26 mouse cellular contexts compared by ENCODE assay signal in genomic region chr2:140715822-140716221, GRCm38 (mm10). TPM values are rescaled to one million over a fixed set of nuclear protein-coding genes. Genes with fewer than 3 reads are reported as not detected.
"Had no signal": no experiment of that assay in that cellular context is flagged by ENCODE, and none has a peak within 500 bp of the region (broad histone marks: within the 10 kb centered on the region; RNA-seq: fewer than 3 reads in every experiment).

No protein-coding gene starts in this region.

- H3K4me3 ChIP-seq: gastrocnemius, adult 2 months; heart, embryonic 10.5 days; heart, embryonic 12.5 days; hindbrain, embryonic 10.5 days; hindbrain, embryonic 12.5 days; kidney, embryonic 15.5 days; limb, embryonic 13.5 days; limb, embryonic 15.5 days had no signal

- H3K4me1 ChIP-seq: heart, embryonic 12.5 days; hindbrain, embryonic 10.5 days; hindbrain, embryonic 12.5 days; kidney, embryonic 15.5 days; limb, embryonic 13.5 days; limb, embryonic 15.5 days had no signal

- DNase-seq: gastrocnemius, adult 2 months; gastrocnemius, postnatal 10 days; gastrocnemius, postnatal 25 days; heart, adult 18-20 months; heart, postnatal 10 days; heart, postnatal 4 days; kidney, adult 11 months; kidney, adult 2 months; kidney, adult 9 months; kidney, postnatal 14 days; kidney, postnatal 36 days; layer of hippocampus, adult 9-11 months; layer of hippocampus, postnatal 36 days; left cerebral cortex, postnatal 4 days had no signal

- ATAC-seq: hindbrain, embryonic 16.5 days; inflammation-experienced regulatory T-cells, adult 6 months had no signal

- H3K27me3 ChIP-seq: heart, embryonic 12.5 days; hindbrain, embryonic 12.5 days; kidney, embryonic 15.5 days; limb, embryonic 13.5 days; limb, embryonic 15.5 days had no signal

- H3K4me2 ChIP-seq: heart, embryonic 12.5 days; hindbrain, embryonic 12.5 days; hindbrain, embryonic 14.5 days; kidney, embryonic 15.5 days; limb, embryonic 13.5 days; limb, embryonic 15.5 days had no signal

- H3K27ac ChIP-seq: gastrocnemius, adult 2 months; heart, embryonic 10.5 days; hindbrain, embryonic 10.5 days; hindbrain, embryonic 12.5 days; hindbrain, embryonic 14.5 days; kidney, embryonic 15.5 days; kidney, postnatal 0 days; limb, embryonic 13.5 days; limb, embryonic 15.5 days had no signal

- H3K9ac ChIP-seq: heart, embryonic 12.5 days; hindbrain, embryonic 12.5 days; hindbrain, embryonic 14.5 days; kidney, embryonic 15.5 days; limb, embryonic 13.5 days; limb, embryonic 15.5 days had no signal

- H3K36me3 ChIP-seq: heart, embryonic 10.5 days; heart, embryonic 12.5 days; hindbrain, embryonic 10.5 days; hindbrain, embryonic 12.5 days; kidney, embryonic 15.5 days; limb, embryonic 13.5 days; limb, embryonic 15.5 days had no signal

- H3K9me3 ChIP-seq: heart, embryonic 10.5 days; hindbrain, embryonic 10.5 days; hindbrain, embryonic 12.5 days; kidney, embryonic 15.5 days; limb, embryonic 13.5 days; limb, embryonic 15.5 days had no signal

RNA-seq across cellular contexts. Expression of gene Flrt3, which starts 44.6 kb away (rescaled TPM):
- total RNA-seq: granulocyte monocyte progenitor cell, adult 5-6 weeks had no signal
